Mouse (Mus musculus): ENCODE measurements at regions not wholly inside any gene's neighbourhood (a gene's known extent, or its start where the extent isn't known, plus 50 kb on each side); places are given as distances from the start of the nearest gene placed in this dataset.

GRCm38 (mm10) chr3:60765079-60765478 is 237.5 kb upstream of the P2ry1 start:
- Histone ChIP-seq H3K4me1 (ENCODE audit: control insufficient read depth, insufficient read depth, low read length) (no peaks in the 10 kb centered on the region), H3K36me3 (ENCODE audit: control insufficient read depth, insufficient read depth, low read length) (no peaks in the 10 kb centered on the region), H3K79me2 (replicated peaks; ENCODE audit: control insufficient read depth, insufficient read depth, low read length) (no peaks in the 10 kb centered on the region), H3K27ac (no peak overlapping the region), H3K27me3 (ENCODE audit: control insufficient read depth, insufficient read depth, low read length) (no peaks in the 10 kb centered on the region), H3K9ac (ENCODE audit: low read depth, low read length) (no peak overlapping the region), H3K4me3 (no peak overlapping the region)
- intact Hi-C loops (cut with DNase I), result loop anchor here (10.0 kb wide), 2 partner anchors 150 to 420 kb away; no protein-coding TSS in a partner anchor
- DNase-seq, result no peak
- peak; percentile 43 for TF ChIP-seq CTCF (IDR thresholded peaks at IDR 0.05)
- no peak for TF ChIP-seq EP300 (IDR thresholded peaks at IDR 0.05; ENCODE audit: insufficient read depth, low read depth, low read length)
- TF ChIP-seq POLR2A (IDR thresholded peaks at IDR 0.05; ENCODE audit: insufficient read depth, low read depth, low read length), result no peak
- WGBS, result 58% methylated on average over 4 of the region's 4 CpGs

GRCm38 (mm10) chr3:60768996-60769395 is 233.6 kb upstream of the P2ry1 start:
- TF ChIP-seq EP300 (IDR thresholded peaks at IDR 0.05; ENCODE audit: insufficient read depth, low read depth, low read length) (no peak), CTCF (IDR thresholded peaks at IDR 0.05) (no peak), POLR2A (IDR thresholded peaks at IDR 0.05; ENCODE audit: insufficient read depth, low read depth, low read length) (no peak)
- H3K27me3 ChIP-seq (ENCODE audit: control insufficient read depth, insufficient read depth, low read length), result no peaks in the 10 kb centered on the region
- DNase-seq, result no peak
- H3K27ac ChIP-seq, result no peak overlapping the region
- intact Hi-C loops (cut with DNase I), result loop anchor here (10.0 kb wide), 2 partner anchors 154 to 416 kb away; no protein-coding TSS in a partner anchor
- no peaks in the 10 kb centered on the region for H3K79me2 ChIP-seq (replicated peaks; ENCODE audit: control insufficient read depth, insufficient read depth, low read length)
- H3K36me3 ChIP-seq (ENCODE audit: control insufficient read depth, insufficient read depth, low read length), result no peaks in the 10 kb centered on the region
- no peak overlapping the region for H3K4me3 ChIP-seq
- no peak overlapping the region for H3K9ac ChIP-seq (ENCODE audit: low read depth, low read length)
- no peaks in the 10 kb centered on the region for H3K4me1 ChIP-seq (ENCODE audit: control insufficient read depth, insufficient read depth, low read length)

GRCm38 (mm10) chr3:60771866-60772265 is 230.7 kb upstream of the P2ry1 start:
- H3K4me3 ChIP-seq, result no peak overlapping the region
- no peak overlapping the region for H3K9ac ChIP-seq (ENCODE audit: low read depth, low read length)
- no peak for DNase-seq
- no peaks in the 10 kb centered on the region for H3K79me2 ChIP-seq (replicated peaks; ENCODE audit: control insufficient read depth, insufficient read depth, low read length)
- no peak for TF ChIP-seq POLR2A (IDR thresholded peaks at IDR 0.05; ENCODE audit: insufficient read depth, low read depth, low read length)
- TF ChIP-seq EP300 (IDR thresholded peaks at IDR 0.05; ENCODE audit: insufficient read depth, low read depth, low read length), result no peak
- no peak for TF ChIP-seq CTCF (IDR thresholded peaks at IDR 0.05)
- 42% methylated on average over 4 of the region's 4 CpGs for WGBS
- no peak overlapping the region for H3K27ac ChIP-seq
- no peaks in the 10 kb centered on the region for H3K27me3 ChIP-seq (ENCODE audit: control insufficient read depth, insufficient read depth, low read length)
- no peaks in the 10 kb centered on the region for H3K4me1 ChIP-seq (ENCODE audit: control insufficient read depth, insufficient read depth, low read length)
- H3K36me3 ChIP-seq (ENCODE audit: control insufficient read depth, insufficient read depth, low read length), result no peaks in the 10 kb centered on the region
- intact Hi-C loops (cut with DNase I), result no loop called here

GRCm38 (mm10) chr3:60773383-60773782 is 229.2 kb upstream of the P2ry1 start:
- peak in 1 of 2 experiments; percentile 21 for DNase-seq

DNA sequence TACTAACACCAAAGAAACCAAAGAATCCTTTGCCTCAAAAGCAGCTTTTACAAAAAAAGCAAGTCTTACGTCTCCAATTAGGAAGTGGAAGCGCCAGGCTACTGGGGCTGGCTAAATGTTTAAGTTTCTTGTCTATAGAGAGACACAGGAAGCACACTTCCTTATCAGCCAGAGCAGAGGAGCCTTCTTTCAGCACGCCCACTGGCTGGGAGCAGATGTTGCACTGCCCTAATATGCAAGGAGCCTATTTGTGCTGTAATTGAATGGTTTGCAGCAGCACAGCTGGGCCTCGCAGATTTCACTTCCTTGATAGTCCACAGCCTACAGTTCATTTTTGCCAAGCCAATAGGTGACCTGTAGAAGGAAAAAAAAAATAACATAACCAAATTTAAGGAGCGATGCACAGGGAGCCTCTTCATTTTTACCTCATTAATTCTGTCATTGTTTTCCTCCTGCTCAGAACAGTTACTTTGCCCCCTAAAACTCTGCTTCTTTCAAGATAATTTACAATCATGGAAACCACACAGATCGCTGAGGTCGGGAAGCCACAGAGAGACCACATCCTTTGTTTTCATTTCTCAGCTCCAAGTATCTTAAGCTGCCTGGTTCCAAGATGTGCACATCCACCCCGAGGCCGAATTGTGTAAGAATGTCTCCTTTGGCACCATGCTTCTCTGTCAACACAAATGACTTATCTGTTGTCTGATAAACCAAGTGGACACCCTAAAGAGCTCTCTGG is 217.3 kb upstream of the P2ry1 start:
- peak overlapping the region; percentile 1; the same call in 1 of the 2 replicates for H3K27ac ChIP-seq
- no peak overlapping the region for H3K9ac ChIP-seq (ENCODE audit: low read depth, low read length)
- H3K79me2 ChIP-seq (replicated peaks; ENCODE audit: control insufficient read depth, insufficient read depth, low read length), result no peaks in the 10 kb centered on the region
- H3K4me3 ChIP-seq, result no peak overlapping the region
- 23% methylated on average over 9 of the region's 9 CpGs for WGBS
- TF ChIP-seq POLR2A (IDR thresholded peaks at IDR 0.05; ENCODE audit: insufficient read depth, low read depth, low read length) (no peak), CTCF (IDR thresholded peaks at IDR 0.05) (no peak), EP300 (IDR thresholded peaks at IDR 0.05; ENCODE audit: insufficient read depth, low read depth, low read length) (no peak)
- H3K36me3 ChIP-seq (ENCODE audit: control insufficient read depth, insufficient read depth, low read length), result no peaks in the 10 kb centered on the region
- peaks cover 4% of the 10 kb centered on the region for H3K4me1 ChIP-seq (ENCODE audit: control insufficient read depth, insufficient read depth, low read length)
- intact Hi-C loops (cut with DNase I), result no loop called here
- no peaks in the 10 kb centered on the region for H3K27me3 ChIP-seq (ENCODE audit: control insufficient read depth, insufficient read depth, low read length)
- DNase-seq, result peak; percentile 44 to 57

More at GRCm38 (mm10) chr3:60773383-60773782, 229.2 kb upstream of the P2ry1 start:
- WGBS, result 55% methylated on average over 3 of the region's 3 CpGs
- H3K9ac ChIP-seq (ENCODE audit: low read depth, low read length), result no peak overlapping the region
- no peak overlapping the region for H3K27ac ChIP-seq
- no peak overlapping the region for H3K4me3 ChIP-seq
- no peaks in the 10 kb centered on the region for H3K36me3 ChIP-seq (ENCODE audit: control insufficient read depth, insufficient read depth, low read length)
- TF ChIP-seq POLR2A (IDR thresholded peaks at IDR 0.05; ENCODE audit: insufficient read depth, low read depth, low read length) (no peak), CTCF (IDR thresholded peaks at IDR 0.05) (no peak), EP300 (IDR thresholded peaks at IDR 0.05; ENCODE audit: insufficient read depth, low read depth, low read length) (no peak)
- H3K79me2 ChIP-seq (replicated peaks; ENCODE audit: control insufficient read depth, insufficient read depth, low read length), result no peaks in the 10 kb centered on the region
- intact Hi-C loops (cut with DNase I), result no loop called here
- no peaks in the 10 kb centered on the region for H3K4me1 ChIP-seq (ENCODE audit: control insufficient read depth, insufficient read depth, low read length)
- no peaks in the 10 kb centered on the region for H3K27me3 ChIP-seq (ENCODE audit: control insufficient read depth, insufficient read depth, low read length)

DNA sequence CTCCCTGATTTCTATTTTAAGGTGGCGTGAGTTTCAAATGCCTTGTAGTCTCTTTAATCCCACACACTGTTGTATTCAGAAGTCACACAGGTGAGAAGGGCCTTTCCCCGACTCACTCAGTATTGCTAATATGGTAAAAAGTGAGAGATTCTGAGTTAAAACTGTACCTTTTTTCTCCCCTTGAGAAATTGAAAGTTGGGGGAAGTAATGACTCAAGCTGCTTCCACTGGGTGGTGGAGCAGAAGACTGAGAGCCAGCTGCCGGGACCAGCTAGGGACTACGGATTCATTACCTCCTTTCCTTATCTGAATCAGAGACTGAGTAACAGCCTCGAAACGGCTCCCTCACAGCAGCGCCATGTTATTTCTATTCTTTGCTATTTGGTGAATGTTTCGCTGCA is 214.6 kb upstream of the P2ry1 start:
- intact Hi-C loops (cut with DNase I), result no loop called here
- TF ChIP-seq POLR2A (IDR thresholded peaks at IDR 0.05; ENCODE audit: insufficient read depth, low read depth, low read length), result no peak
- no peak for TF ChIP-seq CTCF (IDR thresholded peaks at IDR 0.05)
- no peak for TF ChIP-seq EP300 (IDR thresholded peaks at IDR 0.05; ENCODE audit: insufficient read depth, low read depth, low read length)
- DNase-seq, result no peak
- 62% methylated on average over 8 of the region's 8 CpGs for WGBS
- Histone ChIP-seq H3K27ac (no peak overlapping the region; the same call in 1 of the 2 replicates), H3K9ac (ENCODE audit: low read depth, low read length) (no peak overlapping the region; the same call in 1 of the 2 replicates), H3K79me2 (replicated peaks; ENCODE audit: control insufficient read depth, insufficient read depth, low read length) (no peaks in the 10 kb centered on the region), H3K4me1 (ENCODE audit: control insufficient read depth, insufficient read depth, low read length) (peaks cover 4% of the 10 kb centered on the region), H3K27me3 (ENCODE audit: control insufficient read depth, insufficient read depth, low read length) (no peaks in the 10 kb centered on the region), H3K36me3 (ENCODE audit: control insufficient read depth, insufficient read depth, low read length) (no peaks in the 10 kb centered on the region), H3K4me3 (no peak overlapping the region)

Data from heart, adult 2 months (tissue).